Mouse (Mus musculus) c-Kit-positive CD71-positive TER-119-positive erythroid progenitor cells, embryonic 14.5 days (primary cell): ENCODE measurements around the gene Kif1b.

ENCODE experiments used
- DNase-seq: peaks from one replicate; pipeline ENCODE4 v3.0.0-alpha.2; 2013; ENCODE audit warnings: low spot score

Gene Kif1b

GRCm38 (mm10) chr4:149136982-149137770, 170.3 kb downstream of the Kif1b start, which contains the start of gene Cenps:
TSS of gene Cenps (minus strand) at chr4:149137629.
- peak; percentile 84 for DNase-seq

- DNase-seq, result no peak
These were observed 171.2 kb downstream of the Kif1b start for GRCm38 (mm10) chr4:149136116-149136850.

GRCm38 (mm10) chr4:149133395-149133794, 174.1 kb downstream of the Kif1b start:
- DNase-seq, result no peak

GRCm38 (mm10) chr4:149131789-149132565, 175.5 kb downstream of the Kif1b start:
- DNase-seq, result no peak

GRCm38 (mm10) chr4:149131021-149131752, 176.3 kb downstream of the Kif1b start:
- no peak for DNase-seq

- DNase-seq, result no peak
These were observed 179.0 kb downstream of the Kif1b start for GRCm38 (mm10) chr4:149128467-149128866.

DNA sequence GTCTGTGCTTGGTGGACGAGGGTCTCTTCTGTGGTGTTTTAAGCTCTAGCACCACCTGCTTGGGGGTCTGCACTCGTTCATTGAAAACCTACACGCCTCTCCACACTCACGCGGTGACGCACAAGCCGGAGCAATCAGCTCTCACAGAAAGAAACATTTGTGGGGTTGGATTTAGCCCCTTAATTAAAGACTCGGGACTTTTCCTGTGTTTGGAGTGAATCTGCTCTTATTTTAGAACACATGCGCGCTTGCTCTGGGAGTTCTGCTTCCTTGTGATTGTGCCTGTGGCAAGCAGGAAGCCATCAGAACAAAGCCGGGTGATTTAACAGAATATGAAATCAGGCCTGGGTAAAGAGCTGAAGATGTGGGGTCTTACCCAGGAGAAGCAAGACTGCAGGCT, 180.8 kb downstream of the Kif1b start, which contains the start of gene Cort:
TSS of gene Cort (minus strand) at position 101 of the 400 bp plus-strand sequence.
- no peak for DNase-seq
